Mouse (Mus musculus) CD8-positive naive resting alpha-beta T cell, adult 57 days (primary cell): ENCODE results near the gene Polr1a. TPM values are rescaled to one million over a fixed set of nuclear protein-coding genes. Genes with fewer than 3 reads are reported as not detected.

Source experiments
- total RNA-seq: library from RNA; stranded (reverse); gene quantifications from one replicate; pipeline ENCODE4 v1.2.4, GENCODE M21; 2023

Polr1a gene
- total RNA-seq: 62.1 TPM

GRCm38 (mm10) chr6:71908481-71909381 is at the start of gene Polr1a, which contains the start of gene Ptcd3:
Gene Polr1a, plus strand, starts transcription at chr6:71909053.
Gene Ptcd3, minus strand, starts transcription at chr6:71908750.

Other genes with a start within 250 kb of the Polr1a start
- 0.58 TPM for gene Reep1, start 201.5 kb upstream of the Polr1a start, total RNA-seq
- 25.1 TPM for gene Mrpl35, start 82.1 kb upstream of the Polr1a start, total RNA-seq
- 93.8 TPM for gene Immt, start 77.7 kb upstream of the Polr1a start, total RNA-seq
- 88.5 TPM for gene Ptcd3, start 303 bp upstream of the Polr1a start, total RNA-seq
- gene St3gal5, start 188.5 kb downstream of the Polr1a start, total RNA-seq: 3.1 TPM